Mouse (Mus musculus) urinary bladder, adult 2 months (tissue): Measurements from ENCODE around the gene Fgd5. TPM values are rescaled to one million over a fixed set of nuclear protein-coding genes. Genes with fewer than 3 reads are reported as not detected.
"Not testable (repeated sequence)": the region's sequence is repeated elsewhere in the genome, so short reads cannot be mapped to it uniquely, and the experiment has no call there.

Source experiments
- DNase-seq: peaks from one replicate; pipeline ENCODE4 v3.0.0; 2022; ENCODE audit warnings: low spot score
- polyA plus RNA-seq: library from polyadenylated mRNA; depleted of rRNA; stranded (reverse); fragments of >200 nt; gene quantifications from 2 replicates; pipeline ENCODE4 v1.2.3, GENCODE M21; 2012; rRNA removed

Gene Fgd5
- polyA plus RNA-seq, 1 experiment = 8.3 TPM

GRCm38 (mm10) chr6:92065721-92066496 is 87.2 kb downstream of the Fgd5 start:
- peak; percentile 32 for DNase-seq

- DNase-seq = peak; percentile 51
Measured at GRCm38 (mm10) chr6:92067146-92067790, 88.6 kb downstream of the Fgd5 start.

DNA sequence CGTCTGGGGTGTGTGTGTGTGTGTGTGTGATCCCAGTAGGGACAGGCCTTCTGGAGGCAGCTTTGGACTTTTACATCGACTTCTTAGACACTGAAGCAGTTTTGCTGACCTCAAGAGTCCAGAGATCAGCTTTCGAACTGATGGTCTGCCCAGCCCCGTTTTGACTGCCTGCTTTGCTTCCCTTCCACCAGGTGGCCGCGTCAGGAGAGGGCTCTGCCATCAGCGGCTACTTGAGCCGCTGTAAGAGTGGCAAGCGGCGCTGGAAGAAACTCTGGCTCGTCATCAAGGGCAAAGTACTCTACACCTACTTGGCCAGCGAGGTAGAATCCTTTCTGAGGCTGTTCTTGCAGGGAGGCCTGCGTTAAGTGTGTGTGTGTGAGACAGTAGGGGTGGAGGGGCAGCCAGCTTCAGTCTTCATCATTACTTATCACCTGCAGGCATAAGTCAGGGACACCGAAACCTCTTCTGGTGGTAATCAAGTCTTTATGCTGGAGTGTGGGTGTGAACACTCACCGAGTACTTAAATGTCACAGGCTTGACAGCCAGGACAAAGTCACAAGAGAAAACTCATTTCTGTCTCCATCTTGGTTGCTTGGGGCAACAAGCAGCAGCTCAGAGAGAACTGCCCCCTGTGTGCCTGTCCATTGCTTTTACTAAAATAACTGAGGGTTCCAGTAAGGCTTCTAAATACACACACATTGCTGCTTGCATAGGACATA is 92.6 kb downstream of the Fgd5 start:
- no peak for DNase-seq

GRCm38 (mm10) chr6:92080730-92081129 is 102.1 kb downstream of the Fgd5 start:
- DNase-seq = no peak

DNA sequence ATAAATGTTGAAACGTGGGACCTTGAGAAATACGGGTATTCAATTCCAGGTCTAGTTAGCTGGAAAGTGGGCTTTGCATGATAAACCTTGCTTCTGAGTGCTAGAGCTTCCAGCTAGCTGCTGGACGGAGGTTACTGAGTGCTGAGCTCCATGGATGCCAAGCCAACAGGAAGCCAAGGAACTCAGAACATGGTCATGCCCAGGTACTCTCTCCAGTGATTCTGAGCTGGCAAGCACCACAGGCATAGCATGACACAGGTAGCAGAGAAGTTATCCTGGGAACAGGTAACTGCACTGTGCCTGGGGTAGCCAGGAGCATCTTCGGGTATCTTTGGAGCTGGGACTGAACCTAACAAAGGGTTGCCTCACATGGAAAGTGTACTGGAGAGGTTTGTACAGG is 104.1 kb downstream of the Fgd5 start:
- DNase-seq = no peak

DNA sequence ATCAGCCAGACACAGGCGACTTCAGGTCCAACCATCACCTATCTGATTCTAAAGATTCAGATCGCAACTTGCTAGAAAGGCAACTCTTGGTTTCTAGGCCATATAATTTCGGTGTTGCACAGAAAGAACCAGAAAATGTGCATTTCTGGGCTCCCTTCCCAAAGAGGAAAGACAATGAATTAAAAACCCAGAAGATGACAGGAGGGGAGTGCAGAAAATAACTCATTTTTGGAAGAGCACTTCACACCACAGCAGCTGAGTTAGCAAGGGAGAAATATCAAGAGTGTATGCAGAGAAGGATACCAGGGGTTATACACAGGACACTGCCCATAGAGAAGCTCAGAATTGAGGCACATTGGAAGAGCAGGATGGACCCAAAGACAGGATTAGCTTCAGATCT is 106.3 kb downstream of the Fgd5 start:
- no peak for DNase-seq

DNA sequence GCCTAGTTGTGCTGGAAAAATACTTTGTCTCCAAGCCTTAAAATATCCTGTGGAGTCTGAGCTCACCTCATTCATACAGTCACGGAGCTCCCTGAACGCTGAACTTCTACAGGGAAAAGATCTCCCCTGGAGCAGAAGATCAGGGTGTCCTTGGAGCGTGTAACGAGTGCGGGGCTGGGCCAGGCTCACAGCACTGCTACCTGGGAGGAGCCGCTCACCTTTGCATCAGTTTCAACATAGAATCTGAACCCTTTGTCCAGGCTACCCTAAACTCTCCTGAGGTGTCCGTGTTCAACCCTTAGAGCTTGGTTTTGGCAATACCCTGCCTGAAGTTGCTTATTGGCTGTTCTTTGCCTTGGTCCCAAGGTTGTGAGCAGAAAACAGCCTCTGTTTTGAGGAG is 110.5 kb downstream of the Fgd5 start:
- not testable (repeated sequence) for DNase-seq

DNA sequence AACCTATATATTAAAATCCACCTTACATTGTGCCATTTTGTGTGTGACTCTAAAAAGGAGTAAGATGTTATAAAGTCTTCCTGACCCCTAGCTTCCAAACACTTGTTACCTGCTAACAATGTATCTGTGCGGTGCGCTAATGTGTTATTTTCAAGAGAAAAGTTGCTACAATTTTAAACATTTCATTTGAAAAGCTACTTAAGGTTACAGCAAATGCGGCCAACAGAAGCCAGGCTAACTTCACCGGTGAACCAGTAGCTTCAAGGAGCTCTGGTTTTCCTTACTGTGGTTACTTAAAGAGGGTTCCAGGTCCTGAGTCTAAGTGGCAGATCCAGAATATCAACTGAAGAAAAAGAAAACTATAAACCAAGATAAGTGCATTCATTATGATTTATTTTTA is 111.3 kb downstream of the Fgd5 start:
- DNase-seq = no peak

DNA sequence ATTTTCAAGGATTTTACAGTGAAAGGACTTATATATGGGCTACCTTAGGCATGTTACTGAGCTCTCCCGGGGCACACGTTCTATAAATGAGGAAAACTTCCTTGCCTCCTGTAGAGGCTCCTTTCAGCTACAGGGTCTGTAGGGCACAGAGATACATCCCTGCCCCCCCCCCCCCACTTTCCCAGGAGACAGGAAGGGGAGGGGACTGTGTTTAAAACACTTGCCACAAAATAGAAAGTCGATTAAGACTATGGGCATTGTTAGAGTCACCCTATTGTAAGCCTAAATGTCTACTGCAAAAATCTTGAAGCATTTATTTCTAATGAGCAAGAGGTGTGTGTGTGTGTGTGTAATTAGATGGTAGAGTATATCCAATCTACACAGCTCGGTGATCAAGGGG is 111.8 kb downstream of the Fgd5 start:
- DNase-seq = no peak

- peak; percentile 83 for DNase-seq
Measured at GRCm38 (mm10) chr6:92091130-92091591, 112.5 kb downstream of the Fgd5 start, which contains the start of gene Nr2c2. TSS of gene Nr2c2 (plus strand) at chr6:92091390.

GRCm38 (mm10) chr6:92091767-92092489 is 113.2 kb downstream of the Fgd5 start:
- DNase-seq = peak; percentile 100

DNA sequence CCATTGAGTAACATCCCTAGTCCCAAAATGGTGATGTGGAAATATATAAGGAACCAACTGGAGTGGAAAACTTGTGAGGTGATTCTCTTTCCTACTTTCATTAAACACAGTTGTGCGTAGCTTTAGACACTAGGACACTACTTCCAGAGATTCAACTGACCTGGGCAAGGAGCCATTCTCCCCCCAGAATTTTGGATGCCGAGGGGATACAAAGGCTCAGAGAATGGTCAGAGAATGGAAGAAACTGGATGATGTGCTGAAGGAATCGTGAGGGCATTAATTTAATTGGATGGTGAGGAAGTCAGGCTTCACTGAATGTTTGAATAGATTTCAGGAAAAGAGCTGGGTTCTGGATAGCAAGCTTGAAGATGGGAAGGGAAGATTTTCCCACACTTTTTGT is 114.1 kb downstream of the Fgd5 start:
- DNase-seq = no peak

DNA sequence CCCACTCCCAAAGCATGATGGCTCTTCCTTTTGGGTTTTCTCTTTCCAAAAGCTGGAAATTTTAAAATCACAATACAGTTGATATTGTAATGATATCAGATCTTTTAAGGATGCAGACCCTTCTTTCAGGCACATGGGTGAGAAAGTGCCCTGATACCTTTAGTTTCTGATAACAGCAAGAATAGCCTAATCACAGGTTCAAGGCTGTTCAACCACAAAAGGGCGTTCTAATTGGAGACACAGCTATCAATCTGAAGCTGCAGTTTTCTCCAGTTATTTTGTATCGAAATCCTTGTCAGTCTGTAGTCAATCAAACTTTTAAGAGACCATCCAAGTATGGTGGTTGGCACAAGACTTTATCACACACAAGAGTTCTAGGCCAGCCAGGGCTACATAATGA is 115.2 kb downstream of the Fgd5 start:
- DNase-seq = no peak

DNA sequence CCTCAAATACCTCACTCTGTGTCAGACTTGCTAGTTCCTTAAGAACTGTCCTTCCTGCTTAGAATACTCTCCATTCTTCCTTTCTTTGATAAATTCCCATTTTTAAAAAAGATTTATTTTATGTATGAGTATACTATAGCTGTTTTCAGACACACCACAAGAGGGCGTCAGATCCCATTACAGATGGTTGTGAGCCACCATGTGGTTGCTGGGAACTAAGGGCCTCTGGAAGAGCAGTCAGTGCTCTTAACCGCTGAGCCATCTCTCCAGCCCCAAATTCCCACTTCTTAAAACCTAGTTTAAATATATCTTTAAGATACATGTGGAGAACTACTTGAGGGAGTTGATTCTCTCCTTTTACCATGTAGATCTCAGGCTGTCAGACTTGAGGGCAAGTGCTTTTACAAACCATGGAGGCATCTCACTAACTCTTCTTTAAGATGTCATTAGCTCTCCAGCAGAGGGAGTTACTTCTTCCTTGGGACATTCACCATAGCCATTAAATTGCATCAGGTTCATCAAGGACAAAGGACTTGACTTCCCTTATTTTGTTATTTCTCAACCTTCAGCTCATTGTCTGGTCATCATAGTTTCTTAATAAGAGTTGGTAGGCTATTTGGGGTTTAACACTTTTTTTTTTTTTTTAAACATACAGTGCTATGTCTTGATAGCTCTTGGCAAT is 122.1 kb downstream of the Fgd5 start:
- DNase-seq = no peak

DNA sequence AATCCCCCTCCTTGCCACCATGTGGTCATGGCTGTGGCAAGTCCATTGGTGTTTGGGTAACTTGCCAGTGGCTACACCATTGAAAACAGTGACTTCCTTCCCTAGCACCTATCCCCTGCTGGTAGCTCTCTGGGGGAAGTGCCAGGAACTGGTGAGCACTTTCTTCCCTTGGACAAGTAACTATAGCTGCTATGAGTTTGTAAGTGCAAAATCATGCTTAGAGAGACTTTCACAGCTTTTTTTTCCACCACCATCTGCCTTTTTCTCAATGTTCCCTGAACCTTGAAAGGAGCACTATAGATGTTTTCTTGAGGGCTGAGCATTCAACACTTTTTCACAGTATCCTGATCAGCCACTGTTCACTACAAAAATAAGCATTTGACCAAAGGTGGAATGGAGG is 145.9 kb downstream of the Fgd5 start:
- no peak for DNase-seq

Other genes with a start within 250 kb of the Fgd5 start
- 2.2 and 2.3 TPM in 2 replicates for gene Grip2, start 151.6 kb upstream of the Fgd5 start, polyA plus RNA-seq
- gene Ccdc174, start 100.8 kb upstream of the Fgd5 start, polyA plus RNA-seq = 13.1 and 14.2 TPM in 2 replicates
- gene 4930590J08Rik, start 76.1 kb upstream of the Fgd5 start, polyA plus RNA-seq = 0.37 and 0.69 TPM in 2 replicates
- gene Nr2c2, start 112.5 kb downstream of the Fgd5 start, polyA plus RNA-seq = 18.9 and 19.7 TPM in 2 replicates
- 31.2 and 34.1 TPM in 2 replicates for gene Mrps25, start 205.2 kb downstream of the Fgd5 start, polyA plus RNA-seq
- 11.5 and 13.9 TPM in 2 replicates for gene Rbsn, start 236.0 kb downstream of the Fgd5 start, polyA plus RNA-seq